Mouse (Mus musculus): Measurements from ENCODE around the gene Gal3st2c. TPM values are rescaled to one million over a fixed set of nuclear protein-coding genes. Genes with fewer than 3 reads are reported as not detected.
A peak's percentile ranks its signal among the peaks of the same experiment; 100 is the strongest.

The Gal3st2c gene
- polyA plus RNA-seq, 1 experiment: 0.08 TPM

- Histone ChIP-seq H3K4me3 (ENCODE audit: control insufficient read depth, insufficient read depth, low read length) (no peak overlapping the region), H3K36me3 (ENCODE audit: control insufficient read depth, insufficient read depth, low read length) (no peaks in the 10 kb centered on the region; the same call in 1 of the 2 replicates), H3K27me3 (ENCODE audit: control insufficient read depth, insufficient read depth, low read length) (no peaks in the 10 kb centered on the region; the same call in 1 of the 2 replicates), H3K27ac (ENCODE audit: control insufficient read depth, insufficient read depth, low read length) (no peak overlapping the region), H3K4me1 (replicated peaks; ENCODE audit: control insufficient read depth, insufficient read depth, low read length) (peaks cover 23% of the 10 kb centered on the region)
- TF ChIP-seq CTCF (IDR thresholded peaks at IDR 0.05; ENCODE audit: borderline replicate concordance, control insufficient read depth, extremely low read depth, insufficient read depth, low read length, poor library complexity) (no peak), POLR2A (IDR thresholded peaks at IDR 0.05; ENCODE audit: control insufficient read depth, extremely low read depth, insufficient read depth, low read length, poor library complexity) (no peak)
- no peak for DNase-seq
- WGBS: 94% methylated on average over 2 of the region's 2 CpGs
Measured at GRCm38 (mm10) chr1:94040391-94040790, 50.1 kb downstream of the Gal3st2c start.

GRCm38 (mm10) chr1:94045559-94045958 is 55.2 kb downstream of the Gal3st2c start:
- no peak for DNase-seq
- H3K4me3 ChIP-seq (ENCODE audit: control insufficient read depth, insufficient read depth, low read length): no peak overlapping the region
- 91% methylated on average over 3 of the region's 3 CpGs for WGBS
- peaks cover 12% of the 10 kb centered on the region; the same call in 1 of the 2 replicates for H3K4me1 ChIP-seq (replicated peaks; ENCODE audit: control insufficient read depth, insufficient read depth, low read length)
- H3K27me3 ChIP-seq (ENCODE audit: control insufficient read depth, insufficient read depth, low read length): no peaks in the 10 kb centered on the region
- H3K27ac ChIP-seq (ENCODE audit: control insufficient read depth, insufficient read depth, low read length): no peak overlapping the region
- TF ChIP-seq POLR2A (IDR thresholded peaks at IDR 0.05; ENCODE audit: control insufficient read depth, extremely low read depth, insufficient read depth, low read length, poor library complexity) (no peak), CTCF (IDR thresholded peaks at IDR 0.05; ENCODE audit: borderline replicate concordance, control insufficient read depth, extremely low read depth, insufficient read depth, low read length, poor library complexity) (no peak)
- H3K36me3 ChIP-seq (ENCODE audit: control insufficient read depth, insufficient read depth, low read length): no peaks in the 10 kb centered on the region

GRCm38 (mm10) chr1:94046544-94046943 is 56.2 kb downstream of the Gal3st2c start:
- Histone ChIP-seq H3K4me3 (ENCODE audit: control insufficient read depth, insufficient read depth, low read length) (no peak overlapping the region), H3K27ac (ENCODE audit: control insufficient read depth, insufficient read depth, low read length) (no peak overlapping the region), H3K36me3 (ENCODE audit: control insufficient read depth, insufficient read depth, low read length) (no peaks in the 10 kb centered on the region), H3K4me1 (replicated peaks; ENCODE audit: control insufficient read depth, insufficient read depth, low read length) (peaks cover 20% of the 10 kb centered on the region), H3K27me3 (ENCODE audit: control insufficient read depth, insufficient read depth, low read length) (no peaks in the 10 kb centered on the region)
- no peak for TF ChIP-seq POLR2A (IDR thresholded peaks at IDR 0.05; ENCODE audit: control insufficient read depth, extremely low read depth, insufficient read depth, low read length, poor library complexity)
- TF ChIP-seq CTCF (IDR thresholded peaks at IDR 0.05; ENCODE audit: borderline replicate concordance, control insufficient read depth, extremely low read depth, insufficient read depth, low read length, poor library complexity): no peak
- DNase-seq: no peak
- 82% methylated on average over 4 of the region's 4 CpGs for WGBS

- no peaks in the 10 kb centered on the region for H3K36me3 ChIP-seq (ENCODE audit: control insufficient read depth, insufficient read depth, low read length)
- peaks cover 42% of the 10 kb centered on the region for H3K4me1 ChIP-seq (replicated peaks; ENCODE audit: control insufficient read depth, insufficient read depth, low read length)
- TF ChIP-seq POLR2A (IDR thresholded peaks at IDR 0.05; ENCODE audit: control insufficient read depth, extremely low read depth, insufficient read depth, low read length, poor library complexity): no peak
- TF ChIP-seq CTCF (IDR thresholded peaks at IDR 0.05; ENCODE audit: borderline replicate concordance, control insufficient read depth, extremely low read depth, insufficient read depth, low read length, poor library complexity): no peak
- no peaks in the 10 kb centered on the region for H3K27me3 ChIP-seq (ENCODE audit: control insufficient read depth, insufficient read depth, low read length)
- WGBS: 85% methylated on average over 5 of the region's 5 CpGs
- H3K27ac ChIP-seq (ENCODE audit: control insufficient read depth, insufficient read depth, low read length): no peak overlapping the region
- peak overlapping the region; percentile 49; the same call in 1 of the 2 replicates for H3K4me3 ChIP-seq (ENCODE audit: control insufficient read depth, insufficient read depth, low read length)
- DNase-seq: no peak
Measured at GRCm38 (mm10) chr1:94051104-94051503, 60.8 kb downstream of the Gal3st2c start.

GRCm38 (mm10) chr1:94052373-94052772 is 62.1 kb downstream of the Gal3st2c start, which contains the start of gene Pdcd1:
Pdcd1 (minus strand) TSS chr1:94052553.
- DNase-seq: peak; percentile 51
- H3K27me3 ChIP-seq (ENCODE audit: control insufficient read depth, insufficient read depth, low read length): no peaks in the 10 kb centered on the region
- TF ChIP-seq CTCF (IDR thresholded peaks at IDR 0.05; ENCODE audit: borderline replicate concordance, control insufficient read depth, extremely low read depth, insufficient read depth, low read length, poor library complexity): no peak
- TF ChIP-seq POLR2A (IDR thresholded peaks at IDR 0.05; ENCODE audit: control insufficient read depth, extremely low read depth, insufficient read depth, low read length, poor library complexity): 0 out of 2 replicates have a peak, but pooled peaks have one; percentile 25
- H3K4me3 ChIP-seq (ENCODE audit: control insufficient read depth, insufficient read depth, low read length): peak within 1 kb of the TSS; percentile 49
- peaks cover 42% of the 10 kb centered on the region for H3K4me1 ChIP-seq (replicated peaks; ENCODE audit: control insufficient read depth, insufficient read depth, low read length)
- whole genome bisulfite sequencing: 3% methylated on average over 6 of the region's 6 CpGs
- peak within 1 kb of the TSS; percentile 20; the same call in 1 of the 2 replicates for H3K27ac ChIP-seq (ENCODE audit: control insufficient read depth, insufficient read depth, low read length)
- no peaks in the 10 kb centered on the region for H3K36me3 ChIP-seq (ENCODE audit: control insufficient read depth, insufficient read depth, low read length)

- whole genome bisulfite sequencing: 36% methylated on average over 7 of the region's 7 CpGs
- TF ChIP-seq CTCF (IDR thresholded peaks at IDR 0.05; ENCODE audit: borderline replicate concordance, control insufficient read depth, extremely low read depth, insufficient read depth, low read length, poor library complexity): no peak
- TF ChIP-seq POLR2A (IDR thresholded peaks at IDR 0.05; ENCODE audit: control insufficient read depth, extremely low read depth, insufficient read depth, low read length, poor library complexity): no peak
- Histone ChIP-seq H3K27ac (ENCODE audit: control insufficient read depth, insufficient read depth, low read length) (peak overlapping the region; percentile 43; the same call in 1 of the 2 replicates), H3K4me1 (replicated peaks; ENCODE audit: control insufficient read depth, insufficient read depth, low read length) (peaks cover 40% of the 10 kb centered on the region), H3K36me3 (ENCODE audit: control insufficient read depth, insufficient read depth, low read length) (no peaks in the 10 kb centered on the region), H3K4me3 (ENCODE audit: control insufficient read depth, insufficient read depth, low read length) (no peak overlapping the region), H3K27me3 (ENCODE audit: control insufficient read depth, insufficient read depth, low read length) (no peaks in the 10 kb centered on the region)
- DNase-seq: peak; percentile 21
Measured at GRCm38 (mm10) chr1:94053530-94054216, 63.4 kb downstream of the Gal3st2c start.

Measured in thymus, adult 2 months (tissue).